Mouse (Mus musculus): ENCODE results near the gene Cpne5.

DNA sequence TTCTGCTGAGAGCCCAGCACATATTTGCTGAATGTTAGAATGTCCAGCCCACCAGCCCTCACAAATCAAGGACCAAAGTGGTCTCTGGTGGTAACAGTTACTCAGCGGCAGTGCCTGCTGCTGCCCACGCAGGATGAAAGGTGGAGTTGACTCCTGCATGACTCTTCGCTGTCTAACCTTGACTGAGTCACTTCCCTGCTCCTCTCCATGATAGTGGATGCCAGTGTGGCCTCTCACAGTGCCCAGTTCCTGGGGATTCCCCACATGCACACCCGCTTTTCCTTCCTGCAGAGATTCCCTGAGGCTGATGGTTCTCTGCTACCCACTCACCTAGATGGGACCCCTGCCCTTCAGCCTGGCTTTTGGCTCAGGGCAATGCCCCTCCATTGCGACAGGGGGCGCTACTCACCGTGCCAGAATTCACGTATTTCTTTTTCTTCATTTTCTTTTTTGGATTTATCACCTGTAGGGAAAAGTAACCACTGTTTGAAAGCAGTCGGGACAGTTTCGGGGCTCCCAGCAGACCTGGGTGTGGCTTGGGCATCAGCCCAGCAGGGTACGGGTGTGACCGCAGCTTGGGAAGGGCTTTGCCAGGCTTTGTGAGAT, 68.9 kb downstream of the Cpne5 start:
- TF ChIP-seq CTCF (IDR thresholded peaks at IDR 0.05; ENCODE audit: control insufficient read depth, insufficient read depth, insufficient read length) = no peak
- TF ChIP-seq USF1 (IDR thresholded peaks at IDR 0.05; ENCODE audit: low read depth) = no peak
- TF ChIP-seq MYOG (IDR thresholded peaks at IDR 0.05; ENCODE audit: control insufficient read depth, extremely low read depth, insufficient read length) = no peak
- TF ChIP-seq MAX (IDR thresholded peaks at IDR 0.05) = no peak

Measured in C2C12 (cell line).